Mouse (Mus musculus) c-Kit-positive CD71-positive TER-119-negative erythroid progenitor cells, embryonic 14.5 days (primary cell): ENCODE data around the gene Kcng3.

ENCODE experiments used
- DNase-seq: peaks from one replicate; pipeline ENCODE4 v3.0.0-alpha.2; 2013; ENCODE audit warnings: low read depth

Gene Kcng3

DNA sequence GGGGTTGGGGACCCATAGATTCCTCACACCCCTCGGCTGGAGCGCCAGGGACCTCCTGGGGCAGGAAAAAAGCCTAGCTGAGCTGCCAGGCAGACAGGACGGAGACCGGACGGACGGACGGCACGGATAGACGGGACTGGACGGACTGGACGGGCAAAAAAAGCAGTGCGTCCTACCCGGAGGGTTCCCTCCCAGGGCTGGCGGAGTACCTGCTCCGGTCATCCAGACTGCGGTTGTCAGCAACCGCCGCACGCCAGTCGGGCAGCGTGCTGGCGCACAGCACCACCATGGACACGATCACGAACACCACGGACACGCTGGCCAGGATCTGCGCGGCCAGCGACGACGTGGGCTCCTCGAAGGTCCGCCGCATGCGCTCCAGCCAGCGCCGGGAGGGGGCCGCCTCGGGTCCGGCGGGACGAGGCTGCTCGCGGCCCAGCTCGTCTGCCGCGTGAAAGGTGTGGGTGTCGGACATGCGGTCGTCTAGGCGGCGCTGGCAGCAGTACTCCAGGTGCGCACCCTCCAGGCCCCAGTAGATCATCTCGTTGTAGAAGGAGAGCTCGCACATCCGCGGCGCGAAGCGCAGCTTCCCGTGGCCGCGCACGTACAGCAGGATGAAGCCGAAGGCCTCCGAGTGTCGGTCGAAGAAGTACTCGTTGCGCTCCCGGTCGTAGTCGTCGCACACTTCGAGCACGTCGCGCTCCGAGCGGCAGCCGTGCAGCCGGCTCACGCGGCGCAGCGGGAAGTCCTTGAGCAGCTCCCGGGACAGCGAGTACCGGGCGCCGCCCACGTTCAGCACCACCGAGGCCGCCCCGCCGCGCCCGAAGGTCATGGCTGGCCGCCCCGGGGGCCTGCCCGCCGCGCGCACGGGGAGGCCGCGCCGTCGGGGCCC lies 662 bp downstream of the Kcng3 start:
- no peak for DNase-seq

DNA sequence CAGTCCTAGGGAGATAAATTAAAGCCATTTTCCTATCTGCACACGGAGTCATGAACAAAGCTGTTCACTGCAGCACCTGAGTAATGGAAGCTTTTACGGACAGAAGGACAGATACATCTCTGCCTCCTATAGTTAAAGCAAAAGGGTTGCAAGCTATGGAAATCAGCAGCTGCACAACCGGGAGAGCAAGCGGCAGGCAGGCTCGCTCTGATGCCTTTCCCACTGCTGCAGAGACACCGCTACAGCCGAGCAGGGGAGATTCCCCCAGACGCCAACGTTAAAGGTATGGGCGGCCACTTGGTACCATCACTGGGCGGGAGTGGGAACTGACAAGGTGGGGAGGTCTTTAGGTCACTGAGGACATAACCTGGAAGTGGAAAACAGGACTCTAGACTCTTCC lies 17.8 kb downstream of the Kcng3 start:
- no peak for DNase-seq

DNA sequence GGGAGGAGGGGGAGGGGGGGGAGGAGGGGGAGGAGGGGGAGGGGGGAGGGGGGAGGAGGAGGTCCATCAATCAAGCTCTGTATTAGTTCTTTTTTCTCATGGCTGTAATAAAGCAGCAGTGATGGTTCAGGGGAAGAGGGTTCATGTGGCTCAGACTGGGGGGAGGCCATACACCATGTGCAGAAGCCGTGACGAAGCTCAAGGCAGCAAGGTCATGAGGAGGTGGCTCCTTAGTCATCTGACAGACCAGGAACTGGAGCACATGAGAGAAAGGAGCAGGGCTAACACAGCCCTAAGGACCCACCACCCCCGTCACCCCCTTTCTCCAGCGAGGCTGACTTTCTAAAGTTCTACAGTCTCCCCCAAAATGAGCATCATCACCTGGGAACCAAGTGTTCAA lies 22.2 kb downstream of the Kcng3 start:
- no peak for DNase-seq

DNA sequence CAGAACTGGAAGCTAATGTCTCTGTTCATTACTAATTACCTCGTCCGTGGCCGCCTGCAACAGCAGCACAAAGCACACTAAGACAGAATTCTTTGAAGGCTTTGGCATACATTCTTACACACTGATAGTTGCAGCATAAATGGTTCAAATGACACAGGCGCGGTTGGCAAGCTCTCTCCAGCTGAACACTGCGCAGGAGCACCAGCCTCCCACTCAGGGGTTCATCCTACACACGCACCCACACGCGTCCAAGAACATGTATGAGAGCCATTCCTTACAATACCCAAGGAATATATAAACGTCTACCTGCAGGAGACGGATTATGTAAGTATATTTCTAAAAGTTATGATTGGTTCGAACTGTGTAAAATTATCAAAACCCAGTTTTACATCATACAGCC lies 30.7 kb downstream of the Kcng3 start:
- no peak for DNase-seq

DNA sequence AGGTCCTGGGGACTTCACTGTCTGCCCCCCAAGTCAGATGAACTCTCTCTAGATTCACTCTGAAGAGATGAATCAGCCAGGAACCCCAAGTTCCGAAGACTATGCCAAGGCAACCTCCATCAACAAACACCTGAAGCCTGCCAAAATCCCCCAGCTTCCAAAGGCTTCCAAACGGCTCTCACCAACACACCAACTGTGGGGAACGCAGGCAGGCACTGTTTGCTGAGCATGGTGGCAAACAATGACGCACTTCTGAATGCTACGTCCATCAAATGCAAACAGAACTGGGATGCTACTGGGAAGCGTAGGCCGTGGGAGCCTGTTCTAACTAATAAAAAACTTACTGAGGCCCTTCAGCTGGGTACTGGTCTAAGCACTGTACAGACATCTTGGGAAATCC lies 35.7 kb downstream of the Kcng3 start:
- no peak for DNase-seq

DNA sequence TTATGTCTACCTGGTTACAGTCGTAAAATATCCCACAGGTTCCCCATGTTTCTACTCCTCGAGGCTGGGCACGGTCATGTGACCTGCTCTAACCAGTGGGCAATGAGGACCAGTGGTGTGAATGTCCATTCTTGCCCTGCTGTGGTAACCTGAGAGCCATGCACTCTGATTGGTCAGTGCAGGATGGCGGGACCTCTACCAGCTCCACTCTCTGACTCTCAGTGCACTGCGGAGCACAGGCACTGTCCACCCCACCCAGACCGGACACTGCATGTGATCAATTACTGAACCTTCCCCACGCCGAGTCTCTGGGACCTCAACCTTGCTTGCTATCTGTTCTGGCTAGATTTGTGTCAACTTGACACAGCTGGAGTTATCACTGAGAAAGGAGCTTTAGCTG lies 37.2 kb downstream of the Kcng3 start:
- DNase-seq = no peak

DNA sequence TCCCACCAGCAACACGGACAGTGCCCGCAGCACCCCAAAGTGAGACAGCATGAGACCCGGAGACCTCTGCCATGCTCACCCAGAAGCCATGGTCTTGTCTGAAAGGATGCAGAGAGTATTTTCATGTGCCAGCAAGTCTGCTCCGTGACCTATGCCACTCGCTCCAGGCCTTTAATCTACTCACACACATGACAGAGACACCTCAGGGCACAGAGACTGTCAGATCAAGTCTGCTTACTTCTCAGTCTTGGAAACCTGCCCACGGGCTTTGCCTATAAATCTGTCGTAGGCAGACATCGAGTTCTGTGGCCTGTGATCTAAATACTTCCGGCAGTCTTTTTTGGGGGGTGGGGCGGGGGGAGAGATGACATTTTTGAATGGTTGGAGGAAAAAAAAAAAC lies 38.3 kb downstream of the Kcng3 start:
- DNase-seq = no peak

DNA sequence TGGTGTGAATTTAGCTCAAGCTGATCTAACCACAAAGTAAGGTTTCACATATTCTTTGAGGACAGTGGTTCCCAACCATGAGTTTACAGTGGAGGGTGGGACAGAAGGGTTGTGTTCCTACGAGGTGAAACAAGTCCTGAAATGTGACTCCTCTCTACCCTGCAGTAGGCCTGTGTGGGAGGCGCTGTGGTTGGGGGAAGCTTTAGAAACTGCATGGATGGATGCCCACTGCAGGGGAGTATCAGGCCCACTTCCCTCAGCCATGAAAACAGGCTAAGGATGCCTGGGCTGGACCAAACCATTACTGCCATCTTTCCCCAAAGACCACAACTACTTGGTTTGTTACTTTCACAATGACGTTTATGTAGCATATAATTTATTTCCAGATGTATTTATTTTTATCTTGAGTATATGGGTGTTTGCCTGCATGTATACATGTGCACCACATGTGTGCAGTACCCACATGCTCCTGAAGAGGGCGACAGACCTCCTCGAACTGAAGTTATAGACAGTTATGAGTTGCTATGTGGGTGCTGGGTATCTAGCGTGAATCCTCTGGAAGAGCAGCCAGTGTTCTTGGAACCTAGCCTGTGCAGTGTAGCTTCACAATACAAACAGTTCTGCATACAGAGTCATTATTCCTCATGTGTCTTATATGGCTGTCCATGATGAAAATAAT lies 42.9 kb downstream of the Kcng3 start:
- no peak for DNase-seq

DNA sequence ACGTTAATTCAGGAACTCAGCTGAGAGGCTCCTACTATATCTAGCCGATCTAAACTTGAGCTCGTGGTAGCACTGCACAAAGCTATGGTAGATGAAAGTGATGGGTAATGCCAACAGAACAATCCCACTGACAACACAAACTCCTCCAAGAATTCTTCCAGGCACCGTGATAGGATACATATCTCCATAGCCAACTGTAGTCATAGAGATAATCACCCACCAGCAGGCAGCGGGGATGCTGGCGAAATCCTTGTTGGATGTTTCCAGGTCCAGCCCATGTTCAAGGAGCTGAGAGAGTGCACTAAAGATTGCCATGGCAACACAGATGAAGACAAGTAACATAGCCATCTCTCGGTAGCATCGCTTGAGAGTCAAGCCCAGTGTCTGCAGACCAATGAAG lies 44.0 kb downstream of the Kcng3 start:
- DNase-seq = no peak

DNA sequence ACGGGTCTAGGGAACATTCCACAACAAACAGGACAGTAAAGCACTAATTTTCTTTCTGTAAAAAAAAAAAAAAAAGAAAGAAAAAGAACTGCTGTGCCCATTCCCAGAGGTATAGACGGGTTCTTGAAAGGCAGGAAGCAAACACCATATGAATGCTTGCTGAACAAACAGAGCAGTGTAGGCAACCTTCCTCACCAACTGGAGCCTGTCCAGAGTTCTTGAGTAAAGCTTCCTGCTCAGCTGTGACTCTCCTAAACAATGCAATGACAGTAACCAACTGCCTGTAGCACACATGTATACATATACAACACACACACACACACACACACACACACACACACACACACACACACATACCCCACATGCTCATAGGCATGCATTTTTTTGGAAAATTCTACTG lies 49.1 kb downstream of the Kcng3 start:
- no peak for DNase-seq

DNA sequence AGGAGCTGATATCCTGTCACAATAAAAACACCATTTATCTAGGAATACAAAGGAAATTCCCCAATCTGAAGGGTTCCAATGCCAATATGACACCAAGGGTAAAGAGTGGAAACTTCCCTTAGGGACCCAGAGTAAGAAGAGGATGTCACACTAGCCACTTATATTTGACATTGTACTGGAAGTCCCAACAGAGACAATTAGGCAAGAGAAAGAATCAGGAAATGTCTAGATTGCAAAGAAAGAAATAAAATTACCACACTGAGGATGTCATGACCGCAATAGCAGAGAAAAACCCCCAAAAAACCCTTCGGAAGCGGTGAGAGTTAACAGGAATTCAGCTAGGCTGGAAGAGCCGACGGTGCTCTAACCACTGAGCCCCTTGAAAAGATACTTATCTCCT lies 51.0 kb downstream of the Kcng3 start:
- no peak for DNase-seq

DNA sequence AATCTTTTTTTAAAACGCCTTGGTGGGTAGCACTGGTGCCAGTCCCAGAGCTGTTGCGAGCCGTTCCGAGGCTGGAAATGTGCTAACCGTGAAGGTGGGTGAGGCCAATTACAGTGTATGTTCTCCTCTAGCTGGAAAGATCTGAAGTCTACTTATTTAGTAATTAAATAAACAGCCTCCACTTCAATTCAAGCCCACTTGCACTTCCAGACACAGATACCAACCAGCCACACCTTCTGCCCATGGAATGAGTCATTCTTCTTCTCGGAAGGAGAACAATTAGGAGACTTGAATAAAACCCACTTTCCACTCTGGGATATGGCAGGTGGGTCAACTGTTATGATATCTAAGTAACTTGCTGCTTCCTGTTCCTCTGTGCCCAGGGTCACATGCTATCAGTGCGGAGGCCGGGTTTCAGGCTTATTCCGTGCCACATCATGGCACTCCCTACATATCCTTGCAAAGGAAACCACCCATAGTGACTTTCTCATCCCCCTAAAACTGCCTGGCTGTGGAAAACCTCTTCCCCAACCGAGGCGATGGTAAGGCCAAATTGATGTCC lies 54.8 kb downstream of the Kcng3 start:
- no peak for DNase-seq

DNA sequence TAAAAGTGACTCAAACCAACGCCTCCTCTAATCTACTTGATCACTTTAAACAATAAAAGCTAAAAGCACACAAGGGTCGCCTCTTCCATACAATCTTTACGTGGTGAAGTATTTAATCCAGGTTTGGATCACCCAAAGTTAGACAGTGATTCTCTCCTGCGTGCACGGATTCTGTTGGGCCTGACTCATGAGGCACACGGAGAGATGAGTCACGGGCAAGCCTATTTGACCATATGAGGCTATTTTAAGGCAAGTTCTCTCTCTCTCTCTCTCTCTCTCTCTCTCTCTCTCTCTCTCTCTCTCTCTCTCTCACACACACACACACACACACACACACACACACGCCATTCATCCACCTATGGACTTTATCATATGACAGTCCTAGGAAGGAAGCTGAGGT lies 57.1 kb downstream of the Kcng3 start:
- no peak for DNase-seq

DNA sequence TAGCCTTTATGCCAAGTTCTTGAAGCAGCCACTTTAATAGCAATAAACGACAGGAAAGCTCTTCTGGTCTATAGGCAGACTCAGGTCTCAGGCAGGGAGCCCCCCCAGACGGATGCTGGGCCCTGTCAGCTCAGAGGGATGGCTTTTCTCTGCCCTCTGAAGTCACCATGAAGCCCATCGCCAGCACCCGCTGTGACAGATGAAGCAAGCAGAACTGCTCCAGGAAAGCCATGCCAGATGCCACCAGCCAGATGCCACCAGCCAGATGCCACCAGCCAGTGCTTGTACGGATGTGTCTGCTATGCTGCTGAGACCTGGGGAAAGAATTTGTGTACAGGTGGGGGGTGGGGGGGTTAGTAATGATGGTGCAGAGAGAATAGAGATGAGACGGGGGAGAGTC lies 58.6 kb downstream of the Kcng3 start:
- no peak for DNase-seq

DNA sequence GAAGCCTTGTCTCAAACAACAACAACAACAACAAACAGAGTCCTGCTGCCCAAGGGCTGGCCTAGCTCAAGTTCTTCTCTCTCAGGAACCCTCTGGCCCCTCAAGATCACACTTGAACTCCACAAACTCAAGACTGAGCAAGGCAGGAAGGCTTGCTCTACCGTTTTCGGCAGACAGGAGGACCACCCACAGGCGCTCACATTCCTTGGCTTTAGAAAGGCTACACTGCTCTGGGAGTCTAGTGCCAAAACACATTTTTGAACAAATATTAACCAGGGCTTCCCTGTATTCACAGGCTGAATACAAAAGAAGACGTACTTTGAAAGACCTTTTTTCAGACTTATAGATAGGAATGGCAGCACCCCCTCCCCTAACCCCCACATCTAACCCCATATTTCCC lies 59.3 kb downstream of the Kcng3 start:
- no peak for DNase-seq

DNA sequence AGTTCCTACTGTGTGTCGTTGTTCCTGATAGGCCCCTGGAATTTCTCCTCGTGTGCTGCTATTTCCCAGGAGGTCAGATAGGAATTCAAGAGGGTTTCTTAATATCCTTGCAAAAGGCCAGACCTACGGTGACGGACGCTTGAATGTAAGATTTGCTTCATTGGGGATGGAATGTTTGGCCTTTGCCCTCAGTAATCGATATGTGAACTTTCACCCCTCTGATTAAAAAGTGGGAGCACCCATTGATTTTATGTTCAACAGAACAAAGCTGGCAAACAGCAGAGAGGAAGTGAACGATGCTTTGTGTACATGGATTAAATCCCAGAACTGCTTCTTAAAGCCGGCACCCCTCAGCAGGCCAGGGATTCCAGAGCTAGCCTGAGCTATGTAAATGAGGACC lies 64.3 kb downstream of the Kcng3 start:
- no peak for DNase-seq

DNA sequence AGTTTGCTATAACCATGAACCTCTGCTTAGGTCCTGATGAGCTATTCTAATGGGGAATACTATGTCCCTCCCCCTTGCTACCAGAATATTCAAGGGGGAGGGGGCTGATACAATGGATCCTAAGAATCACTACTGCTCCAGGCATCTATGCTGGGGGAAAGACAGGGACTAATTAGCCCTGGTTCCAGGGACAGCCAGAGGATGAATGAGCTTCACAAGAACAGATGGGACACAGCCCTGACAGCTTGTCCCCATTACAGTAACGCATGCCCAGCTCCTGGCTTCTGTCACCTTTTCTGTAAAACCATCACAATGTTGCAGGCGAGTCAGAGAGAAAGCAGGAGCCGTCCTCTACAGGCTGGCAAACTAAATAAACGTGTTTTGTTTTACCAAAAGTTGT lies 66.2 kb downstream of the Kcng3 start:
- no peak for DNase-seq

DNA sequence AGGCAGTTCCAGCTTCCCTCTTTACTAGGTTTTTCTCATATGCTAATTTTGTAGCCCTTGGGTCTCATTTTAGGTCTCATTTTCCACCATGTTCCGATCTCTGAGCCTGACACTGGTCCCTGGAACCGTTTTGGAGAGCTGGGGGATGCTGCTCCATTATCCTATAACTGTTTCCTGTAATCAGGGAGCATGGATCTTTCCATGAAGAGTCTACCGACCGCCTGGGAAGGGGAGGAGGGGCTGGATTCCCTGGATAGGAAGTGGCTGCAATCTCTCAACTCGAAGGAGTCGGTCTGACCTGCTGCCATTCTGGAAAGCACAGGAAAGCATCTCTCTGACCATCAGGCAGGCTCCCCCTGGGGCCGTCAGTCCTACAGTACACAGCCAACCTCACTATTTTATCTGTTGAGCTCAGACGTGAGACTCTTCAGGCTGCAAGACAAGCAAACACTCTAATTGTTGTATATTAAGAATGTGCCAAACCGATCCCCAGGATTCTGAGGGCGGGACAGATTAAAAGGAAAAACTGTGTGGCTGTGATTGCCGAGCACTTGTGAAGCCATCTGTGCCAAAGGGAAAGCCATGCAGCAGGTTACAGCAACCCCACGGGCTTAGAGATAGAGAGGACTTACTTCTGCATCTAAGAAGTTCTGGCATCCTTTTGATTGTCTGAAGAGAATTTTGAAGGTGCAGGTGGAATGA lies 67.4 kb downstream of the Kcng3 start:
- no peak for DNase-seq

DNA sequence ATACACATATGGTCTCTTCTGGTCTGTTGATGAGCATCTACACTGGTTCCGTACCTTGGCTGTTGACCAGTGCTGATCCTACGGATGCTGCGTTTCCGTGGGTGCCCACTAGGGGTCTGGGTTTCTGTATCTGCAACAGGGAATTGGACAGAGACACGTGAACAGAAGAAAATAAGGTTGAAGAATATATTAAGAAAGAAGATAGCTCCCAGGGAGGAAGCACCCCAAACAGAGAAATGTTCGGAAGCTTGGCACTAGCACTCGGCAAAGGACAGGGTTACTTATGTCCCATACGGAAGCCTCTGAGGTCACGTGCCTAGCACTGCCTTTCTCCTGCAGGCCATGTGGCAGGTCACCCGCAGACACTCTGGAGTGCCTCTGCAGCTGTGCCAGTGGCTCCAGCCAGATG lies 68.0 kb downstream of the Kcng3 start:
- peak; percentile 22 for DNase-seq

DNA sequence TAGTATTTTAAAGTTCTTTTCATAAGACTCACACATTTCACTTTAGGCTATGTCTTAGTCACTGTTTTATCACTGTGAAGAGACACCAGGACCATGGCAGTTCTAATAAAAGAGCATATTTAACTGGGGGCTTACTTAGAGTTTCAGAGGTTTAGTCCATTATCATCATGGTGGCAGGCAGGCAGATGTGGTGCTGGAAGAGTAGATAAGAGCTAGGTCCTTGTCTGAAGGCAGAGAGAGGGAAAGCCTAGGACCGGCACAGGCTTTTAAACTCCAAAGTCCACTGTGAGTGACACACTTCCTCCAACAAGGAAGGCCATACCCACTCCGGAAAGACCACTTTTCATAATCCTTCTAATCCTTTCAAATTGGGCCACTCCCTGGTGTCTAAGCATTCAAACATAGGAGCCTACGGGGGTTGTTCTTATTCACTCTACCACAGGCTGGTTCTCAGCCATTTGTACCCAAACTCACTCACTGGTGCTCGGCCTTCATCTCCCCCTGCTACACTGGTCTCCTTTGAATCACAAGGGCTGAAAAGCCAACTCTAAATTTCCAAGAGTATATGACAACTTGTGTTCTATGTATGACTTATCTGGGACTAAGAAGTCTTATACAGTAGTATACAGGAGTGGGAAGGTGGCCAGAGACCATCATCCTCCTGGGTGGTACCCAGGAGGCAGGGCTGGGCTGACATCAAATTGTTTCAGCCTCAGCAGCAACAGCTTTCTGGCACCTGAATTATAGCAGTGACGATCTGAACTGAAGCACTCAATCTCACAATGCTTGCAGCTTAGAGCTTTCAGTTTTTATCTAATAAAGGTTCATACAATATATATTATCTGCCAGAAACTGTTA lies 69.3 kb downstream of the Kcng3 start:
- peak; percentile 74 for DNase-seq

DNA sequence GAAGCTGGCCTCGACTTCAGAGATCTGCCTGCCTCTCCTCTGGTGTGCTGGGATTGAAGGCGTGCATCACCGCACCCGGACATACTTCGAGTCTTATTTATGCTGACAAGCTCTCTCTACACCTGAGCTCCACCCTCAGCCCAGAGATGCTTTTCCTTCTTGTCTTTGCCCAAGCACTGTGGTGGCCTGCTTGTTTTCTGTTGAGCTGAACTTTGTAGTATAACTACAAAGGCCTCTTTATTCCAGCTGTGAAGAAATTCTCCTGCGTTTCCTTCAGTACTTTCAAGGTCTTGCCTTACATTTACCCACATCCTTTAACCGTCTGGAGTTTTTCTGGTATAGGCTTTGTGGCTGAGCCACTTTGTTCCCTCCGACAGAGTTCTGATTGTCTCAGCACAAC lies 72.6 kb downstream of the Kcng3 start:
- no peak for DNase-seq

DNA sequence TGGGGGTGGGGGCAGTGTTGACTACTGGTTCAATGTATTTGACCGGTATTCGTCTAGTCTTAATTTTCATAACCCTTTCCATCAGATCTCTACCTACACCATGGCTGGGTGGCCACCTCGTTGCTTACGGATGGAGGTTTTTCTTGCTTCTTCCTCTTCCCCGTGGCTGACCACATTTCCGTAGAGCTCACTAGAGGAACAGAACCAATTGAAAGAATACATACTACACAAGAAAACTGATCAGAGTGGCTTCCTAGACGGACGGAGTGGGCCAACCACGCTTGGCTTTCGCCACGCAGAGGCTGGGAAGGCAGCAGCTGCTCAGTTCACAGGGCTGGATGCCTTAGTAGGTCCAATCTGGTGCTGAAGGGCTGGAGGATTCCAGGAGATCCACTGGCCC lies 75.9 kb downstream of the Kcng3 start:
- no peak for DNase-seq
